Comparison of ENCODE assay signal across 8 mouse cellular contexts in the genomic region with DNA sequence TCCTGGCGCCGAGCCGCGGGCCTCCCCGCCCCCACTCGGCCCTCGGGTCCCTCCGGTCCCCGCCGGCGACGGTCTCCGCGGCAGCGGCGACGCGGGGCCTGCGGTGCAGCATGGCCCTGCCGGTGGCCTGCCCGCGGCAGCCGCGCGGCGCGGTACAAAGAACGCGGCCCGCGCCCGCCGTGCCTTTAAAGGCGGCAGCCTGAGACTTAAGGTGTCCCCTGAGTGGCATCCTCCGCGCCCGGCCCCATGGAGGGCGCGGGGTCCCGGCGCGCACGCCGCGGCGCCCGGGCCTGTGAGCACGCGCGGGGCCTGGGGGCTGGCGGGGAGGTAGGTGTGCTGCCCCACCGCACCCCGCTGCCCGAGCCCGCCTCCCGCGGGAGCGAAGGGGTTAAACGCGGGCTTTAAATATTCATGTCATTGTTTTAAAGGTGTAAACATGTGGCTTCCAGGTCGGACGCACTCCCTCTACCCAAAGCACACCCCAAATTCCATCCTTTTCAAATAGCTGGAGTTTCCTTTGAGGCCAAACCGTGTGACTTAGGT. TPM values are rescaled to one million over a fixed set of nuclear protein-coding genes. Genes with fewer than 3 reads are reported as not detected.
DNase-seq lines count a peak whose midpoint lies in the region; ATAC-seq and TF ChIP-seq lines count a peak whose summit lies in the region.

No protein-coding gene starts in this region.

- H3K9ac ChIP-seq in forebrain, embryonic 12.5 days, result peak overlapping the region; percentile 97

- peak overlapping the region; percentile 77 for H3K4me3 ChIP-seq in forebrain, embryonic 12.5 days (replicated peaks)

- no peaks in the 10 kb centered on the region for H3K27me3 ChIP-seq in forebrain, embryonic 12.5 days

- H3K9me3 ChIP-seq in forebrain, embryonic 12.5 days, result no peaks in the 10 kb centered on the region

- peak; percentile 58 for TF ChIP-seq POLR2A in brain, embryonic 14.5 days (IDR thresholded peaks at IDR 0.05; ENCODE audit: borderline replicate concordance, extremely low read depth, insufficient read depth, insufficient read length, poor library complexity, severe bottlenecking)

- under 1% methylated on average over 63 of the region's 63 CpGs for WGBS in forebrain, embryonic 12.5 days

- peak; percentile 26 for DNase-seq in MEL-GATA-1-ER (ENCODE audit: extremely low read depth, low read depth)
- peak; percentile 76 for DNase-seq in brain, embryonic 14.5 days (ENCODE audit: low read depth)
- peak; percentile 73 for DNase-seq in heart, postnatal 4 days
- peak; percentile 41 to 48 for DNase-seq in layer of hippocampus, adult 8-10 months (ENCODE audit: low spot score in 2 of 2)
- DNase-seq in lung, postnatal 14 days, result peak; percentile 69
- peak; percentile 75 to 77 for DNase-seq in right cerebral cortex, postnatal 10 days (ENCODE audit: low spot score in 2 of 2)
- DNase-seq in urinary bladder, postnatal 4 days (ENCODE audit: low spot score in 2 of 2), result peak; percentile 59 to 67

- H3K27ac ChIP-seq in forebrain, embryonic 12.5 days, result peak overlapping the region; percentile 100

- peak; percentile 78 for ATAC-seq in forebrain, embryonic 12.5 days (ENCODE audit: low FRiP score)

- H3K36me3 ChIP-seq in forebrain, embryonic 12.5 days (replicated peaks), result peaks cover 27% of the 10 kb centered on the region

- H3K4me1 ChIP-seq in forebrain, embryonic 12.5 days, result peaks cover 22% of the 10 kb centered on the region

- TF ChIP-seq CTCF in brain, embryonic 14.5 days (IDR thresholded peaks at IDR 0.05; ENCODE audit: borderline replicate concordance, extremely low read depth, insufficient read depth, insufficient read length), result no peak

- H3K4me2 ChIP-seq in forebrain, embryonic 12.5 days, result peak overlapping the region; percentile 59

RNA-seq across cellular contexts. Expression of a gene that starts 1.0 kb away (rescaled TPM):
- 73.8 and 77.2 TPM in 2 replicates for polyA plus RNA-seq in brain, embryonic 14.5 days (2012; rRNA removed)
- 132 TPM in 2 replicates for polyA plus RNA-seq in forebrain, embryonic 12.5 days (2016; fragmentation: Nextera tagmentation; extraction: Ambion mirVana)
- 10 to 100 TPM; 41.7 to 42.0 TPM for total RNA-seq in heart, postnatal 4 days (2021)
- 10 to 100 TPM; 17.1 to 25.4 (median 22.0) TPM for total RNA-seq in layer of hippocampus, adult 8-10 months (2022)

RNA-seq across cellular contexts. Expression of a gene that starts 36.5 kb away (rescaled TPM):
- 25.3 and 33.9 TPM in 2 replicates for polyA plus RNA-seq in brain, embryonic 14.5 days (2012; rRNA removed)
- 43.4 and 44.0 TPM in 2 replicates for polyA plus RNA-seq in forebrain, embryonic 12.5 days (2016; fragmentation: Nextera tagmentation; extraction: Ambion mirVana)
- total RNA-seq in heart, postnatal 4 days (2021), result 100 to 1,000 TPM; 293 to 306 TPM
- total RNA-seq in layer of hippocampus, adult 8-10 months (2022), result 10 to 100 TPM; 91.0 to 95.9 (median 94.9) TPM

Comparison
In these comparisons a context has a peak if more than half of its experiments do, and no peak if none do; other contexts are left out.
1. Peak in every context shown above with its lines: DNase-seq, ATAC-seq, H3K4me3 ChIP-seq and H3K27ac ChIP-seq.
2. DNase-seq: peak in every context shown above with its lines; median percentile 76 in brain, embryonic 14.5 days; 76 in right cerebral cortex, postnatal 10 days; 73 in heart, postnatal 4 days; 69 in lung, postnatal 14 days; 63 in urinary bladder, postnatal 4 days; 44 in layer of hippocampus, adult 8-10 months; 26 in MEL-GATA-1-ER.